Mouse (Mus musculus) forebrain, postnatal 0 days (tissue): Measurements from ENCODE around the gene Fhit. TPM values are rescaled to one million over a fixed set of nuclear protein-coding genes. Genes with fewer than 3 reads are reported as not detected.

ENCODE experiments used
- ATAC-seq: fragments of 200-750 bp; cut with Nextera tagmentation; 2 replicates; pipeline ENCODE4 v1.8.0; 2017; ENCODE audit warnings: mild to moderate bottlenecking, moderate library complexity
- DNase-seq: peaks from one replicate; pipeline ENCODE4 v3.0.0-alpha.2; 2015
- H3K27ac ChIP-seq: fragments of 300-500 bp; sonication (generic); 2 replicates; pipeline ENCODE4 v1.5.1; 2014; ENCODE audit warnings: low read depth, mild to moderate bottlenecking, antibody characterized with exemption, low read length, moderate library complexity, mixed read lengths
- H3K27me3 ChIP-seq: fragments of 300-500 bp; sonication (generic); 2 replicates; pipeline ENCODE4 v1.6.1; 2014; ENCODE audit warnings: mild to moderate bottlenecking, low read length, mixed read lengths; ENCODE audit not compliant: insufficient read depth
- H3K36me3 ChIP-seq: fragments of 300-500 bp; sonication (generic); 2 replicates; pipeline ENCODE4 v1.6.1; 2014; ENCODE audit warnings: mild to moderate bottlenecking, moderate library complexity; ENCODE audit not compliant: insufficient read depth
- H3K4me1 ChIP-seq: fragments of 300-500 bp; sonication (generic); 2 replicates; pipeline ENCODE4 v1.6.1; 2014; ENCODE audit warnings: antibody characterized with exemption; ENCODE audit not compliant: insufficient read depth
- H3K4me2 ChIP-seq: fragments of 300-500 bp; sonication (generic); 2 replicates; pipeline ENCODE4 v1.6.1; 2014; ENCODE audit warnings: low read depth, mild to moderate bottlenecking, moderate library complexity
- H3K4me3 ChIP-seq: fragments of 300-500 bp; sonication (generic); 2 replicates; pipeline ENCODE4 v1.5.1; 2014; ENCODE audit warnings: low read depth, low read length, mixed read lengths
- H3K9ac ChIP-seq: fragments of 300-500 bp; sonication (generic); 2 replicates; pipeline ENCODE4 v1.6.1; 2014; ENCODE audit warnings: mild to moderate bottlenecking
- H3K9me3 ChIP-seq: fragments of 300-500 bp; sonication (generic); 2 replicates; pipeline ENCODE4 v1.6.1; 2016; ENCODE audit warnings: low read length
- CTCF ChIP-seq: sonication (generic); IDR thresholded peaks from 2 replicates; pipeline ENCODE4 v1.5.1; 2016; ENCODE audit warnings: antibody characterized with exemption, control low read depth, low read depth
- WGBS: fragments of 180-500 bp; shearing (Covaris S2); extraction: QIAGEN DNeasy Blood & Tissue Kit; methylation state at CpG from one replicate; pipeline ENCODE4 v1.1.7; 2014; 5-methylcytosine and 5-hydroxymethylcytosine counted together
- polyA plus RNA-seq: library from polyadenylated mRNA; unstranded; fragments of >200 nt; fragmentation: Nextera tagmentation; extraction: Ambion mirVana; gene quantifications from 2 replicates; pipeline ENCODE4 v1.2.1, GENCODE M21; 2015
- total RNA-seq: library from RNA; depleted of rRNA; stranded (reverse); fragments of >200 nt; gene quantifications from 2 replicates; pipeline ENCODE4 v1.2.3, GENCODE M21; 2014

Gene Fhit
- total and polyA plus RNA-seq, 2 experiments from 2014 or later, result 8.0 to 8.9 TPM

DNA sequence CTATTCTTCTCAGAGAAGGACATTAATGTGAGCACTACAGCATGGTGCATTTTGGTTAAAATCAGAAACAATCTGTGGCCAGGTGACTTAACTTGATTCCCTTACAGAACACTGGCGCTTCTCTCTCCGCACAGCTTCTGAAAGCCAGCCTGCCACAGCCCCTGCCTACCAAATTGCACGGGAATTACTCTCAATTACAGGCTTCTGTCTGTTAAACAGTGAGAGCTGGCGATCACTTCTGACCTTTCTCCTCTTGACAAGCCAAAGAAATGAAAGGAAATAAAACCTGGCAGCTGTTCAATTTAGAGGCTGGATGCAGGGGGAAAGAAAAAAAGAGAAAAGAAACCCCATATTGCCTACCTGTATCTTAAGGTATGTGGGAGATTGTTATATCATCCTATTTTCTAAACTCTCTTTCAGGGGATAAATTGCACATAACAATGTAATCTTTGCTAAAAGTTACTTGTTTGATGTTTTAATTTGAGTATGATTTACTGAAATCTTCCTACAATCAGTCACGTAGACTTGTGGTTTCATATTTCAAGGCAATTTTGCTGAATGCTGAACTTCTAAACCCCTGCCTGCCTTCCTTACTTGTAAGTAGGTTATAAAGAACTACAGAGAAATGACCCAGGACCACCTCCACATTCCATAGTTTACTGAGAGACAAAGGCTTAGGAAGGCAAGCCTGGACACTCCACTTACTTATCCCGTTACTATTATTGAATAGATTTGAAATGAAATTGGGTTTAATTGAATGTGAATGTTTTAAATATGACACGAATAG lies 1115.3 kb downstream of the Fhit start:
- ATAC-seq (no peak), DNase-seq (peak; percentile 26)
- Histone ChIP-seq H3K27ac (no peak overlapping the region), H3K4me1 (no peaks in the 10 kb centered on the region), H3K4me3 (no peak overlapping the region), H3K9ac (no peak overlapping the region), H3K4me2 (no peak overlapping the region), H3K36me3 (no peaks in the 10 kb centered on the region), H3K9me3 (no peaks in the 10 kb centered on the region), H3K27me3 (no peaks in the 10 kb centered on the region)
- WGBS, result 22% methylated on average over 7 of the region's 7 CpGs
- TF ChIP-seq CTCF, result no peak

DNA sequence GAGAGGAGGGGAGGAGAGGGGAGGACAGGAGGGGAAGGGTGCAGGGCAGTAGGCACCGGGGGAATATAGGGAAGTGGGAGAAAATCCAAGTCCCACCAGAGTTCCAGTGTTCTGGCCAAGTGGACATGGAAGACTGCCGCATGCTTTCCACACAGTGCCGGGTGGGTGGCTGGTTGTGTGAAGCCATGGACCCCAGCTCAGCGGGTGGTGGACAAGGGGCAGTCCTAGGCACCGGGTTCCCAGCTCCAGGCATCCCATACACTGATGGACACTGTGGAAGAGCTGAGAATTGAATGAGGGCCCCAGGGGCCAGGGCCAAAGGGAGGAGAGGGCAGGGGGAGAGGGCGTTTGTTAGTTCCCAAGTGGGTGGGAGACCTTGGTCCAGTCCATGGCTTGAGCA lies 1123.8 kb downstream of the Fhit start:
- H3K4me1 ChIP-seq, result no peaks in the 10 kb centered on the region
- TF ChIP-seq CTCF, result no peak
- no peaks in the 10 kb centered on the region for H3K27me3 ChIP-seq
- no peak overlapping the region for H3K4me3 ChIP-seq
- WGBS, result 90% methylated on average over 6 of the region's 6 CpGs
- no peaks in the 10 kb centered on the region for H3K36me3 ChIP-seq
- no peak overlapping the region for H3K4me2 ChIP-seq
- ATAC-seq (no peak), DNase-seq (no peak)
- H3K9me3 ChIP-seq, result no peaks in the 10 kb centered on the region
- H3K27ac ChIP-seq, result no peak overlapping the region
- no peak overlapping the region for H3K9ac ChIP-seq

DNA sequence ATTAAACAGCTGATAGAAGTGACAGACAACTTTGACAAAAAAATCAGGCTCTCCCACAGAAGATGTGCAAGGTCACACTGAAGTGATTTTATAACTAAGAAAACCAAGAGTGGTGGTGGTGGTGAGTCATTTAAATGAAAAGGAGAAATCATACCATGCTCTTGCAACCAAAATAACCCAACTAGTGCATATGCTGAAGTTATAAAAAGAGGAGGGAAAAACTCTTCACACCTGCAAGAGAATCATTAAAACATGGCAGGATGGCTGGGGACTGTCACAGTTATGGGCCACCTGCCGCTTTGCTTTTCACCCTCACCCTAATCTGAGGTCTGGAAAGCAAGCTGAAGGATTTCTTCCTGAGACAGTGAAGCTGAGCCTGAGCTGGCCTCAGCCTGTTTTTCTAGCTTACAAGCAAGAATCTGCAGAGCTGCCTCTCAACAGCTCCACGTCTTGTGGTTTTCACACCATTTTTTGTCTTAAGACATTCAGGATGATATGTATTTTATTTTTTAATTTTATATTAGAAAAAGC lies 1125.1 kb downstream of the Fhit start:
- H3K27ac ChIP-seq, result no peak overlapping the region
- no peak overlapping the region for H3K4me3 ChIP-seq
- no peak for TF ChIP-seq CTCF
- no peaks in the 10 kb centered on the region for H3K27me3 ChIP-seq
- H3K36me3 ChIP-seq, result no peaks in the 10 kb centered on the region
- no peaks in the 10 kb centered on the region for H3K9me3 ChIP-seq
- no peak for ATAC-seq
- no peak overlapping the region for H3K4me2 ChIP-seq
- no peaks in the 10 kb centered on the region for H3K4me1 ChIP-seq
- H3K9ac ChIP-seq, result no peak overlapping the region
- DNase-seq, result no peak
- 70% methylated on average over 2 of the region's 2 CpGs for WGBS

DNA sequence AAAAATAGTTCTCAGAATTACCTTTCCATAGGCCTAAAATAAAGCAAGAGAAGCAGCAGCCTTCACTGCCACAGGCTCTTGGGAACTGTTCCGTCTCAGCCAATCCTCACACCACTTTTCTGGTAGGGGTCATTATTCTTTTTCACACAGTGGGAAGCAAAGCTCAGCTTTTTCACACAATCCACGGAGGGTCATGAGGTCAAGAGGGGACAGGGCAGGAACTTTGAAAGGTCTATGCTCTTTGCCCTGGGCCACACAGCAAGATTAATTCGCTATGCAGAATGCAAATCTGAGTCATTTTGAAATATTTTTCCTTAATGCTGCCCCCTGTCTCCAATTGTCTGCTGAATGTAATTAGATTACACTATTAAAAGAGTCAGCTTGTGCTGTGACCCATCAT lies 1126.2 kb downstream of the Fhit start:
- ATAC-seq, result no peak
- no peak for TF ChIP-seq CTCF
- Histone ChIP-seq H3K4me1 (no peaks in the 10 kb centered on the region), H3K27me3 (no peaks in the 10 kb centered on the region), H3K9ac (no peak overlapping the region), H3K9me3 (no peaks in the 10 kb centered on the region), H3K4me2 (no peak overlapping the region), H3K4me3 (no peak overlapping the region), H3K36me3 (no peaks in the 10 kb centered on the region), H3K27ac (no peak overlapping the region)
- 26% methylated on average over 3 of the region's 3 CpGs for WGBS
- DNase-seq, result no peak

DNA sequence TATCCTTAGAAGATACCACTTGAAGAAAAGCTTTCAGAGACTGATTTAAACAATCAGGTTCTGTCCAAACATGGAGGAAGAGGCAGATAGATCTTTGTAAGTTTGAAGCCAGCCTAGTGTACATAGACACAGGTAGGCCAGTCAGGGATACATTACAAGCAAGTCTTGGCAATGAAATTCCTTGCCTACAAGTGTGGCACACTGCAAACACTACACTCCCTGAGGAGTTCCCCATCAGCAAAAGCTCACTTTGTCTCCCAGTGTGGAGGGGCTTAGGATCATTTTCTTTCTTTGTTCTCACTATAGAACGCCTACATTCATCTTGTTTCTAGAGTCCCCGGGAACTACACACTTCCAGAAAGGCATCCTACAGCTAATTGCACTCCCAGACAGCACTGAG lies 1126.6 kb downstream of the Fhit start:
- no peak for TF ChIP-seq CTCF
- H3K9ac ChIP-seq, result no peak overlapping the region
- no peak overlapping the region for H3K4me2 ChIP-seq
- H3K27me3 ChIP-seq, result no peaks in the 10 kb centered on the region
- H3K4me1 ChIP-seq, result no peaks in the 10 kb centered on the region
- no peak for DNase-seq
- ATAC-seq, result no peak
- H3K36me3 ChIP-seq, result no peaks in the 10 kb centered on the region
- no peak overlapping the region for H3K4me3 ChIP-seq
- WGBS, result 12% methylated on average over 2 of the region's 2 CpGs
- H3K9me3 ChIP-seq, result no peaks in the 10 kb centered on the region
- no peak overlapping the region for H3K27ac ChIP-seq

DNA sequence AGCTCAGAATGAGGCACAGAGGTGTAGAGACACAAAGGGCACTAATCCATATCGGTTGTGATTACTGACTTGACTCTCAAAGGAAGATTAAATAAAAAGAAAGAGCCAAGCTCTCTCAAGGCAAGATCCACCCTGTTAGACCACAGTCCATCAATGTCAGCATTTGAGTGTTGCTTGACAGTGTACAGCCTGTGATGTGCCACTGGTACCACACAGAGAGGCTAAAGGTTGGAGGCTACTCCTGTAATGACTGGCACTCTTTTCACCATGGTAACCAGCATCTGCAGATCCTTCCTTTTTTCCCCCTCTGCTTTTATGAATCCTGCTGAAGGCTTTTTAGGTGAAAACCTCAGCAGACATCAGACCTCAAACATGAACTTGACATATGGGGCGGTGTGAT lies 1138.5 kb downstream of the Fhit start:
- Histone ChIP-seq H3K27me3 (no peaks in the 10 kb centered on the region), H3K9ac (no peak overlapping the region), H3K4me2 (no peak overlapping the region), H3K4me3 (no peak overlapping the region), H3K4me1 (no peaks in the 10 kb centered on the region), H3K9me3 (no peaks in the 10 kb centered on the region), H3K36me3 (no peaks in the 10 kb centered on the region), H3K27ac (no peak overlapping the region)
- ATAC-seq (no peak), DNase-seq (no peak)
- no peak for TF ChIP-seq CTCF
- WGBS, result 70% methylated on average over 2 of the region's 2 CpGs

DNA sequence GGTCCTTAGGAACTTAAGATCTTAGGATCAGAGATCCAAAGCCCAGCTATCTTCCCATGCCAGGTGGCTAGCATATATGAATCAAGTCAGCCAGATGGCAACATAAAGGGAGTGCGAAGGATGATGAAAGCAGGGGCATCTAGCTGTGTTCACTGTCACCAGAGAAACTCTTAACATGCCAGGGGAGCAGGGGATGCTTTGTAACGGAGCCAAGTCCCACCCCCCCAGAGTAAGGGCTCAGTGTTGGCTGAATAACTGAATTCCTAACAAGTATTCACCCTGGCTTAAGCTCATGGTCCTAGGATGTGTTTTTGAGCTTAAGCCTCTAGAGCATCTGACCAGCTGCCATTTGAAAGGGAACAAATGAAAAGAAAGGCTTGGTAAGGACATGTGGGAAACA lies 1139.5 kb downstream of the Fhit start:
- no peak overlapping the region for H3K4me2 ChIP-seq
- no peaks in the 10 kb centered on the region for H3K36me3 ChIP-seq
- H3K27me3 ChIP-seq, result no peaks in the 10 kb centered on the region
- TF ChIP-seq CTCF, result no peak
- H3K27ac ChIP-seq, result no peak overlapping the region
- H3K4me3 ChIP-seq, result no peak overlapping the region
- H3K9me3 ChIP-seq, result no peaks in the 10 kb centered on the region
- H3K9ac ChIP-seq, result no peak overlapping the region
- DNase-seq (no peak), ATAC-seq (peak; percentile 36; the same call in 1 of the 2 replicates)
- no peaks in the 10 kb centered on the region for H3K4me1 ChIP-seq
- 16% methylated on average over 2 of the region's 2 CpGs for WGBS
